Mouse (Mus musculus): ENCODE results near the gene Ift80.

DNA sequence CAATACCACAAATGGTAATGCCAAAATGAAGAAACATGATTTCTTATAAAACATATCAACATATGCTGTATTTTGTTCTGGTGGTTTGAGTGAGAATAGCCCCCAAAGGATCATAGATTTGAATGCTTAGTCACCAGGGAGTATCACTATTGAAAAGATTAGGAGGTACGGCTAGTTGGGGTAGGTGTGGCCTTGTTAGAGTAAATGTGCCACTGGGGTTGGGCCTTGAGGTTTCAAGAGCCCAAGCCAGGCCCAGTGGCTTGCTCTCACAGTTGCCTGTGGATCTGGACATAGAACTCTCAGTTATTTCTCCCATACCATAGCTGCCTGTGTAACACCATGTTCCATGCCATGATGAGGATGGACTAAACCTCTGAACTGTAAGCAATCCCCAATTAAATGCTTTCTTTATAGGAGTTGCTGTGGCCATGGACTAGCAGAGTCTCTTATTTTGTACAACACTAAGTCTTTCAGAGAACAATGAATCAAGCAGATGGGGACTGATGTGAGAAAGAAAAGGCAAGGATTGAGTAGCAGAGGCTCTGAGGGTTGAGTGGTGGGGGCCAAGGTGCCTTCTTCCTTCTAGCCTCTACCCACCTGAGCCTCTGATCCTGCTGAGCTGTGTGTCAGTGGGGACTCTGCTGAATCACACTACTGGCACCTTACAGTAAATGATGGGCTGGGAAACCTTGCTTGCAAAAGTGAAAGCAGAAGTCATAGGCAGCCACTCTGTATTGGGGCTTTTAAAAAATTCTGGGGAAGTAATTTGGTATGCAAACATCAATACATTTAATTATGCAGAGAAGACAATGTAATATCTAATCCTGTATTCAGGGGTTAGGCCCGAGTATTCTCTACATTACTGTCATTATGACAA lies 99.2 kb downstream of the Ift80 start:
- TF ChIP-seq CTCF (IDR thresholded peaks at IDR 0.05; ENCODE audit: insufficient read depth, low read depth, low read length) (no peak), POLR2A (IDR thresholded peaks at IDR 0.05; ENCODE audit: insufficient read depth, low read depth, low read length) (no peak)
